Mouse (Mus musculus): ENCODE data around the gene Myo1b. TPM values are rescaled to one million over a fixed set of nuclear protein-coding genes. Genes with fewer than 3 reads are reported as not detected.

Gene Myo1b
- total RNA-seq (2015), result 0.07 and 1.8 TPM in 2 replicates
- 1.2 and 1.8 TPM in 2 replicates for total RNA-seq (2017)

- ATAC-seq (ENCODE audit: poor library complexity, severe bottlenecking), result peak; percentile 57
These were observed at the start of gene Myo1b for GRCm38 (mm10) chr1:51915576-51916156. Gene Myo1b, minus strand, starts transcription at chr1:51916071.

- ATAC-seq (ENCODE audit: poor library complexity, severe bottlenecking), result peak; percentile 82
These were observed 48.8 kb upstream of the Myo1b start for GRCm38 (mm10) chr1:51964647-51965046.

- no peak for ATAC-seq (ENCODE audit: poor library complexity, severe bottlenecking)
These were observed 31.2 kb upstream of the Myo1b start for GRCm38 (mm10) chr1:51947116-51947515.

GRCm38 (mm10) chr1:51944755-51945154 lies 28.9 kb upstream of the Myo1b start:
- peak; percentile 74 for ATAC-seq (ENCODE audit: poor library complexity, severe bottlenecking)

GRCm38 (mm10) chr1:51938357-51938756 lies 22.5 kb upstream of the Myo1b start:
- peak; percentile 69 for ATAC-seq (ENCODE audit: poor library complexity, severe bottlenecking)

GRCm38 (mm10) chr1:51935006-51935405 lies 19.1 kb upstream of the Myo1b start:
- no peak for ATAC-seq (ENCODE audit: poor library complexity, severe bottlenecking)

GRCm38 (mm10) chr1:51934176-51934924 lies 18.5 kb upstream of the Myo1b start:
- ATAC-seq (ENCODE audit: poor library complexity, severe bottlenecking), result peak; percentile 81

GRCm38 (mm10) chr1:51932826-51933225 lies 17.0 kb upstream of the Myo1b start:
- ATAC-seq (ENCODE audit: poor library complexity, severe bottlenecking), result no peak

GRCm38 (mm10) chr1:51931561-51931960 lies 15.7 kb upstream of the Myo1b start:
- no peak for ATAC-seq (ENCODE audit: poor library complexity, severe bottlenecking)

- ATAC-seq (ENCODE audit: poor library complexity, severe bottlenecking), result peak; percentile 71
These were observed 14.7 kb upstream of the Myo1b start for GRCm38 (mm10) chr1:51930584-51930983.

GRCm38 (mm10) chr1:51929557-51929956 lies 13.7 kb upstream of the Myo1b start:
- ATAC-seq (ENCODE audit: poor library complexity, severe bottlenecking), result no peak

GRCm38 (mm10) chr1:51922820-51923219 lies 6.9 kb upstream of the Myo1b start:
- ATAC-seq (ENCODE audit: poor library complexity, severe bottlenecking), result no peak

GRCm38 (mm10) chr1:51916276-51916675 lies 405 bp upstream of the Myo1b start:
- no peak for ATAC-seq (ENCODE audit: poor library complexity, severe bottlenecking)

GRCm38 (mm10) chr1:51915051-51915575 lies 758 bp downstream of the Myo1b start:
- 0 out of 2 replicates have a peak, but pooled peaks have one; percentile 3 for ATAC-seq (ENCODE audit: poor library complexity, severe bottlenecking)

- ATAC-seq (ENCODE audit: poor library complexity, severe bottlenecking), result no peak
These were observed 1.8 kb downstream of the Myo1b start for GRCm38 (mm10) chr1:51914095-51914494.

GRCm38 (mm10) chr1:51913071-51913814 lies 2.6 kb downstream of the Myo1b start:
- no peak for ATAC-seq (ENCODE audit: poor library complexity, severe bottlenecking)

- no peak for ATAC-seq (ENCODE audit: poor library complexity, severe bottlenecking)
These were observed 4.5 kb downstream of the Myo1b start for GRCm38 (mm10) chr1:51911331-51911730.

GRCm38 (mm10) chr1:51909204-51909603 lies 6.7 kb downstream of the Myo1b start:
- ATAC-seq (ENCODE audit: poor library complexity, severe bottlenecking), result no peak

- ATAC-seq (ENCODE audit: poor library complexity, severe bottlenecking), result peak; percentile 38; the same call in 1 of the 2 replicates
These were observed 8.1 kb downstream of the Myo1b start for GRCm38 (mm10) chr1:51907821-51908220.

GRCm38 (mm10) chr1:51906206-51906906 lies 9.5 kb downstream of the Myo1b start:
- no peak for ATAC-seq (ENCODE audit: poor library complexity, severe bottlenecking)

- ATAC-seq (ENCODE audit: poor library complexity, severe bottlenecking), result no peak
These were observed 10.8 kb downstream of the Myo1b start for GRCm38 (mm10) chr1:51905073-51905472.
